Mouse (Mus musculus) brain, embryonic 14.5 days (tissue): ENCODE measurements around the gene Mrpl32.
A peak's percentile ranks its signal among the peaks of the same experiment; 100 is the strongest.

Source experiments
- CTCF ChIP-seq: fragments of 200-500 bp; IDR thresholded peaks from 2 replicates; pipeline ENCODE4 v1.5.1; 2012; ENCODE audit warnings: inconsistent platforms, mild to moderate bottlenecking, moderate library complexity, borderline replicate concordance; ENCODE audit not compliant: insufficient read depth, insufficient read length; ENCODE audit errors: extremely low read depth
- POLR2A ChIP-seq: fragments of 200-500 bp; IDR thresholded peaks from 2 replicates; pipeline ENCODE4 v1.6.1; 2012; ENCODE audit warnings: mild to moderate bottlenecking, inconsistent platforms, borderline replicate concordance; ENCODE audit not compliant: poor library complexity, insufficient read depth, insufficient read length, severe bottlenecking; ENCODE audit errors: extremely low read depth

GRCm38 (mm10) chr13:14629726-14630641 lies 17.0 kb upstream of the Mrpl32 start, which contains the start of gene AW209491:
- peak; percentile 71; the same call in 1 of the 2 replicates for TF ChIP-seq POLR2A
- 0 out of 2 replicates have a peak, but pooled peaks have one; percentile 21 for TF ChIP-seq CTCF
